Mouse (Mus musculus) stomach, postnatal 0 days (tissue): ENCODE data around the gene Kdm4a.

ENCODE experiments used
- CTCF ChIP-seq: IDR thresholded peaks from 2 replicates; pipeline ENCODE4 v1.5.1; 2016; ENCODE audit warnings: antibody characterized with exemption, low read depth, mild to moderate bottlenecking, moderate library complexity
- EP300 ChIP-seq: optimal IDR thresholded peaks from 2 replicates; pipeline ENCODE3; 2016; ENCODE audit warnings: antibody characterized with exemption

DNA sequence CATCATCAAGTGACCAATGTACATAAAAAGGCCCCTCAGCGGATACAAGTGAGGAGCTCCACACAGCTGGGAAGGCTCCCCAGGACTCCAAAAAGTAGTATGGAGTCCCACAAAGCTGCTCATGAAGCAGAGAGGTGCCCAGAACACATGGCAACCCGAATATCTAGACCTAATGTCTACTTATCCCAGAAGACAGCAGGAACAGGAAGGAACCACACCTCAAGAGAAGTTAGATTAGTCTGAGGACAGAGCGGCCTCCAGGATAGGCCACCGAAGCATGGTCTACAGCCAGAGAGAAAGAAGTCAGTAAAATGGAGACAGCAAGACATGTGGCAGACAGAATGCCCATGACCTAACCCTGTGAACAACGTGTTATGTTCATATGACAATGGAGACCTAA is 25.0 kb downstream of the Kdm4a start:
- TF ChIP-seq CTCF (no peak), EP300 (no peak)
